Mouse (Mus musculus): ENCODE results near the gene Mcl1.
A peak's percentile ranks its signal among the peaks of the same experiment; 100 is the strongest.
"Not testable (repeated sequence)": the region's sequence is repeated elsewhere in the genome, so short reads cannot be mapped to it uniquely, and the experiment has no call there.

The Mcl1 gene

DNA sequence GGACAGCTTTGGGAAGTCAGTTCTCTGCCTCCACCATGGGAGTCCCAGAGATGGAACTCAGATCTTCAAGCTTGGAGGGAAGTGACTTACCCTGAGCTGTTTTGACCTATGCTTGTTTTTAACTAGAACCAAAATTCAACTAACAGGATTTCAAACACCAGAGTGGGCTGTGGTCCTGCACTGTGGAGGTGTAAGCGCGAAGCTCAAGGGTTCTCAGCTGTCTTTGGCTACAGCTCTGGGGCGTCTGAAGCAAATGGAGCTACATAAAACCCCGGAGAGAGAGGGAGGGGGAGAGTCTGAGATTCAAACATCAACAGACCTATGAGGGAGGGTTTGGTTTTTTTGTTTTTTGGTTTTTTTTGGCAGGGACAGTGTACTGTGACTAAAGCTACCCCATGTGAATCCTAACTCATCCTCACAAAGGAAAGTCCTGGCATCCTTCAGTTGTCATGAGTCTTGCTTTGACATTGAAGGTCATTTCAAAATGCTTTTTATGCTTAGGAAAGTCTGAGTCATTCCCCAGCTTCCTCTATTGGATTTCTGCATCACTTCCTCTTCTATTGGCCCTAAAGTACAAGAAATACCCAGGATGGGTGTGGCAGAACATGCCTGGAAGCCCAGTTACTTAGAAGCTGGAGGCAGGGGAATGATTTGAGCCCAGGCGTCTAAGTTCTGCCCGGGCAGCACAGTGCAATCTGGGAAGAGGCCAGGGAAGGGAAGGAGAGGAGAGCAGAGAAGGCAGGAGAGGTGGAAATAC is 8.1 kb upstream of the Mcl1 start:
- peak; percentile 65 for DNase-seq (ENCODE audit: low spot score)

DNA sequence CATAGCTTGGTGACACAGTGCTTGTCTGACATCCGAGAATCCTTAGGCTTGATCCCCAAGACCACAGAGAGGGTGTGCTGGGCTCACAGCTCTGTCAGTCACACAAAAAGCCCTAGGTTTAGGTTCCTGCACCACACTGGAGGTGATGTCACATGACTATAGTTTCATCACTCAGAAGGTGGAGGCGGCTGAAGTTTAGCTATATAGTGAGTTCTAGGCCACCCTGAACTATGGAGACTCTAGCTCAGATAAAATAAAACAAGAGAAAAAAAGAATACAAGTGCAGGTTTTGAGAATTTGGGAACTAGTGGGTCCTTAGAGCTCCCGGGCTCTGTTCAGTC is 7.6 kb upstream of the Mcl1 start:
- DNase-seq (ENCODE audit: low spot score): no peak

DNA sequence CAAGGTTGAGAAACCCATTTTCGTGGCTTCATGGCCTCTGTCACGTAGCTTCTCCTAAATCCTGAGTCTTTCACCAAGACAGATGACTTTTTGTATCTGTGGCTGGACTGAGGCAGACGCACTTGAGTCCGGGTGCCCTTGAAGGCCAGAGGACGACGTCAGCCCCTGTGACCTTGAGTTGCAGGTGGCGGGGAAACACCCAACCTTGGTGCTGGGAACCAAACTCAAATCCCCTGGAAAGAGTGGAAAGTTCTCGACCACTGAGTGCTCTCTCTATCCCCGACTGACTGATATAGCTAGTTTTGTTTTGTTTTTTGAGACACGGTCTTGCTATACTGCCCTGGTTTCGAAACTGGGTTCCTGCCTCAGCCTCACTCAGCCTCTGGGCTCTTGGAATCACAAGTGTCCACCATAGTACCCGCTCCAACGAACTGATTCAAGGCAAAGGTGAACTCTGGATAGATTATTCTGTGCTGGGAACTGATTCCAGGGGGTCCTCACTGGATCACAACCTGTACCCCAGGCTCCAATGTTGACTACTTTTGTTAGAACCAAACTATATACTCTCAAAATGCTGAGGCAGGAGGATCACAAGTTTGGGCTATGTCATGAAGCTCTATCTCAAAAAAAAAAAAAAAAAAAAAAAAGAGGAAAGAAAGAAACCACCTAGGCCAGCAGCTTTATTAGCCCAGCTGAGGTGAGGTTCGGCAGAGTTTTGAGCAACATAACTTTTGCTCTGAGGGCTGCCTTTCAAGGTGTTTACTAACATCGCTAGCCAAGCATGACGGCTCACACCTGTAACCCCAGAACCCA is 7.0 kb upstream of the Mcl1 start:
- DNase-seq (ENCODE audit: low spot score): no peak

DNA sequence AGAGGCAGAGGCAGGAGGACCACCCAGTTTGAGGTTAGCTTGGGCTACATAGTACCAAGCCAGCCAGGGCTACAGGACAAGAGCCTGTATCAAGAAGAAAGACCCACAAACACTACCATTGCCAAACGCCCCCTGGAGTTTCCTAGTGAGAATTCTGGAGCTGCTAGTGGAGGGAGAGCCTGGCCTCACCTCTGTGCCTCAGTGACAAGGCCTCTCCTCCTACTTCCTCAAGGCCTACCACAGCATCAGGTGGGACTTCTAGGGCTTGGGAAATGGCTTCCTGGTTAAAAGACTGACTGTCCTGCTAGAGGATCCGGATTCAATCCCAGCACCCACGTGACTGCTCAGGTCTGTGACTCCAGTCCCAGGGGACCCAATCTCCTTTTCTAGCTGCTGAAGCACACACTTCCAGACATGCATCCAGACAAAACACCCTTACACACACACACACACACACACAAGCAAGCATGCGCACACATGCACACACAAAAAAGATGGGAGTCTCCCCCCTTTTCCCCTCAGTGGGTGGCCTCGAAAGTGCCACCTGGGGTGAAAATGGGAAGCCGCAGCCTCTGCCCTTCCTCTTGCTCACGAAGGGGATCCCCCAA is 6.3 kb upstream of the Mcl1 start:
- no peak for DNase-seq (ENCODE audit: low spot score)

DNA sequence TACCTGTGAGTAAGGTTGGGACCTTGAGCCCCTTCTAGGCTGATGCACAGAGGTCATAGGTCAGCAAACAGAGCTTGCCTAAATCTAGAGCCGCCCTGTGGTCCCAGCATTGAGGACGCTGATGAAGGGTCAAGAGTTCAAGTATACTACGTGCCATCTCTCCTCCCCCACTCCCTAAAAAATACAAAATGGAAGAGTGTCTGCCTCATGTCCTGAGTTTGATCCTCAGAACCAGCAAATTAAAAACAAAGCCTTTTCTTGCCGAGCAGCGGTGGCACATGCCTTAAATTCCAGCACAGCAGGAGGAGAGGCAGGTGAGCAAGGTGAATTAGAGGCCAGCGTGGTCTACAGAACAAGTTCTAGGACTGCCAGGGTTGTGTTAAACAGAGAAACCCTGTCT is 5.7 kb upstream of the Mcl1 start:
- no peak for DNase-seq (ENCODE audit: low spot score)

DNA sequence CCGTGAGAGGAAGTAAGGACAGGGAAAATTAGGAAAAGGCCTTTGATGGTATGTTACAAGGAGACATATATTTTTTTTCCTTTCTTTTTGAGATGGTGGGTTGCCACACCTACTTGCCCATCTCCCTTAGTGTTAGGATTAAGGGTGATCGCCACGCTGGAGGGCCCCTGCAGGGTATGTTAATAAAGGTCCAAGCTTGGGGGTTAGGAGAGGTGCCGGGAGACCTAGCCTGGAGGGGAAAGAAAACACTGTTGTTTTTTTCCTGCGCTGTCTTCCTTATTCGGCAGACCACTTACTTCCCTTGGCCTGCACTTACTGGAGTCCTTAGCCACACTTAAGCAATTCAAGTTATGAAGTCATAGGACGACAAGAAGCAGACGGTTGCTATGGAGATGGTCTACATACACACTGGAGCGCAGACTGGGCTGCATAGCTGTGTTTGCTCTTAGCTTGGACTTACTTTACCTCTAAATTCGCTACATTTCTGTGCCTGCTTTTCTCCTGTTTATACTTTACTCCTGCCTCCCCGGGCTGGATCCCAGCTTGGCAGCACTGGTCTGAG is 5.0 kb upstream of the Mcl1 start:
- no peak for DNase-seq (ENCODE audit: low spot score)

DNA sequence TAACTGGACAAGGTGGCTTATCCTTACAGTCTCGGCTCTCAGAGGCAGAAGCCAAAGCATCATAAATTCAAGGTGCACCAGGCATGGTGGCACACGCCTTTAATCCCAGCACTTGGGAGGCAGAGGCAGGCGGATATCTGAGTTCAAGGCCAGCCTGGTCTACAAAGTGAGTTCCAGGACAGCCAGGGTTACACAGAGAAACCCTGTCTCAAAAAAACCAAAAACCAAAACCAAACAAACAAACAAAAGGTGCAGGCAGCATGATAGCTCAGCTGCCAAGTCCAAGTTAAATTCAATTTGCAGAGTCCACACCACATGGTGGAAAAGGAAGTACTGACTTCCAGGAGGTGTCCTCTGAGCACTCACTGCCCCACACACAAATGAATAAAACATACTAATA is 4.2 kb upstream of the Mcl1 start:
- not testable (repeated sequence) for DNase-seq (ENCODE audit: low spot score)

DNA sequence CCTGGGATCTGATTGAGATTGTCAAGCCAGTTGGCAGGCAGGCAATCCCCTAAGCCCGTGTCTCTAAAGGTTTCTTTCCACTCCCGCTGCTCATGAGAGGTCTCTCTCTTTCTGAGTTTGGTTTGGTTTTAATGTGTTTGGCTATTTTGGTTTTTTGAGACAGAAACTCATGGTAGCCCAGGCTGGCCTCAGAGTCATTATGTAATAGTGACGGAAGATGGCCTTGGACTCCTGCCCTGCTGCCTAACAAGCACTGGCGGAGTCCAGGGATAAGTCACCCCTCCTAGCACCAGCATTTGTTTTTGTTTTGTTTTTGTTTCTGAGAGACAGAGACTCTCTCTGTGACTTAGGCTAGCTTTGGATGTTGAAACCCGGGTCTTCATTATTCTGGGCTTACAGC is 3.2 kb upstream of the Mcl1 start:
- no peak for DNase-seq (ENCODE audit: low spot score)

DNA sequence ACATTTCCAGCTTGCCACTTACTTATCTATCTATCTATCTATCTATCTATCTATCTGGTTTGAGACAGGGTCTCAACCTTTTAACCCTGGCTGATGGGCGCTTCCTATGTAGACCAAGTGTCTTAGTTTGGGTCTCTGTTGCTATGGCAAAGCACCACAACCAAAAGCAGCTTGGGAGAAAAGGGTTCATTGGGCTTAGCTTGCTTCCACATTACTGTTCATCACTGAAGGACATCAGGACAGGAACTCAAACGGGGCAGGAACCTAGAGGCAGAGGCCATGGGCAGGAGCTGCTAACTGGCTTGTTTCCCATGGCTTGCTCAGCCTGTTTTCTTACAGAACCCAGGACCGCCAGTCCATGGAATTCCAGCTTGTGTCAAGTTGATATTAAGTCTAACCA is 1.5 kb upstream of the Mcl1 start:
- no peak for DNase-seq (ENCODE audit: low spot score)

DNA sequence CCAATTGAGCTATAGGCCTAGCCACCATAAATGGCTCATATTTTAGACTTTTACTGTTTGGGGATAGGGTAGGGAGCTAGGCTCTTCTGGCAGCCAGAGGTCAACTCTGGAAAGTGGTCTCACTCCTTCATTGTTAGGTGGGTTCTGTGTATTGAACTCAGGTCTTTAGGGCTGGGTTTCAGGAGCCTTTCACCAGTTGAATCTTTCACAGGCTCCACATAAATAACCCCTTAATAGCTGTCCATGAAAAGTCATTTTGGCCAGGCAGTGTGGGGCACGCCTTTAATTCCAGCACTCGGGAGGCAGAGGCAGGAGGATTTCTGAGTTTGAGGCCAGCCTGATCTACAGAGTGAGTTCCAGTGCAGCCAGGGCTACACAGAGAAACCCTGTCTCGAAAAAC is 877 bp upstream of the Mcl1 start:
- no peak for DNase-seq (ENCODE audit: low spot score)

DNA sequence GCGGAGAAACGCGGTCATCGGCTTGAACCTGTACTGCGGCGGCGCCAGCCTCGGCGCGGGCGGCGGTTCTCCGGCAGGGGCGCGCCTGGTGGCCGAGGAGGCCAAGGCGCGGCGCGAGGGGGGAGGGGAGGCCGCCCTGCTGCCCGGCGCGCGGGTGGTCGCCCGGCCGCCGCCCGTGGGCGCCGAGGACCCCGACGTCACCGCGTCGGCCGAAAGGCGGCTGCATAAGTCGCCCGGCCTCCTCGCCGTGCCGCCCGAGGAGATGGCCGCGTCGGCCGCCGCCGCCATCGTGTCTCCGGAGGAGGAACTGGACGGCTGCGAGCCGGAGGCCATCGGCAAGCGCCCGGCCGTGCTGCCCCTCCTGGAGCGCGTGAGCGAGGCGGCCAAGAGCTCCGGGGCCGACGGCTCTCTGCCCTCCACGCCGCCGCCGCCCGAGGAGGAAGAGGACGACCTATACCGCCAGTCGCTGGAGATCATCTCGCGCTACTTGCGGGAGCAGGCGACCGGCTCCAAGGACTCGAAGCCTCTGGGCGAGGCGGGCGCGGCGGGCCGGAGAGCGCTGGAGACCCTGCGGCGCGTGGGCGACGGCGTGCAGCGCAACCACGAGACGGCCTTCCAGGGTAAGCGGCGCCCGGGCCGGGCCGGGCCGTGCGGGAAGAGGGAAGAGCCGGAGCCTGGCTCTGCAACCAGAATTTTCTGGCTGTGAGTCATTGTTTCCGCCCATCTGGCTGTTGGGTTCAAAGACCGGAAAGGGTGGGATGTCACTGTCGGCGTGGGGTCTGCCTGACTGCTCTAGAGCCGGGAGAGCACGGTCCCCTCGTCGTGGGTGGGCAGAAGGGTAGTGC is 502 bp downstream of the Mcl1 start:
- peak; percentile 56 for DNase-seq (ENCODE audit: low spot score)

DNA sequence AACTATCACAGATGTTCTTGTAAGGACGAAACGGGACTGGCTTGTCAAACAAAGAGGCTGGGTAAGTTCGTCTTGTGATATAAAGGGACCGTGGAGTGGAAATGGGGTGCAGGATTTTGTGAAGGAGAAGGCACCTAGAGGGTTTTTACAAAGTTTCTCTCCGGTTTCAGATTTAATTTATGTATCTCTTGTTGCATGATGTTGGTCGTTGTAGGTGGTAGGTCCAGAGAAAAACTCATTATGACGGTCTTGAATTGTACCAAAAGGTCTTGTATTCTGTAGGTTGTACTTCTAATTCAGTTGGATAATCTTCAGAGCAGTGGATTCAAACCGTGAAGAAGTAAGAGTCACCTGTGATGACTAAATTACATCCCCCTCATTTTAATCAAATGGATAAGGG is 1.4 kb downstream of the Mcl1 start:
- no peak for DNase-seq (ENCODE audit: low spot score)

DNA sequence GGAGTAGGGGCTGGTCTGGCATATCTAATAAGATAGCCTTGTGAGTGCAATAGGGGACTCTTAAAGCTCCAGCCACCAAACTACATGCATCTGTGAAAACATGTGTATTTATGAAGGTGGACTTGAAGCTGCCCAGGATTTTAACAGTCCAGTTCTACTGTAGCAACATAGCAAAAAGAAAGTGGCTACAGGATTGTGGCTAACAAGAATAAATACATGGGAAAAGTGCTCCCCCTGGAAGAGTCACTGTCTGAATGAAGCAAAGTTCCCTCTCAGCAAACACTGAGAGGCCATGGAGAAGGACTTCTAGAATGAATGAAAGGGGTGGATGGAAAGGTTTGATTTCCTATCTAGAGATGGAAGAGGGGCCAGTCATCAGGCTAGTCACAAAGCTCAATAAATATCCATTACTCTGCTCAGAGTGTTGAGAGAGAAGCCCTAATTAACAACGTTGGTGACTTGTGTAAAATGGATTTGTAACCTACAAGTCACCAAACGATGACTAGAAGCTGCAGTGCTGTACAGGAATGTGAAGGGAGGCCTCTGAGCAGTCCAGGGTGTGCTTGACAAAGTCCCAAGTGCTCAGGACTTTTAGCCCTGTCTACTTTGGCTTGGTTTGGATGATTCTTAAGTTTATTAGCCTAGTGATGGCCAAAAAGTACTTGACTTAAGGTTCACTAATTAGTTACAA is 2.3 kb downstream of the Mcl1 start:
- peak; percentile 63 for DNase-seq (ENCODE audit: low spot score)

DNA sequence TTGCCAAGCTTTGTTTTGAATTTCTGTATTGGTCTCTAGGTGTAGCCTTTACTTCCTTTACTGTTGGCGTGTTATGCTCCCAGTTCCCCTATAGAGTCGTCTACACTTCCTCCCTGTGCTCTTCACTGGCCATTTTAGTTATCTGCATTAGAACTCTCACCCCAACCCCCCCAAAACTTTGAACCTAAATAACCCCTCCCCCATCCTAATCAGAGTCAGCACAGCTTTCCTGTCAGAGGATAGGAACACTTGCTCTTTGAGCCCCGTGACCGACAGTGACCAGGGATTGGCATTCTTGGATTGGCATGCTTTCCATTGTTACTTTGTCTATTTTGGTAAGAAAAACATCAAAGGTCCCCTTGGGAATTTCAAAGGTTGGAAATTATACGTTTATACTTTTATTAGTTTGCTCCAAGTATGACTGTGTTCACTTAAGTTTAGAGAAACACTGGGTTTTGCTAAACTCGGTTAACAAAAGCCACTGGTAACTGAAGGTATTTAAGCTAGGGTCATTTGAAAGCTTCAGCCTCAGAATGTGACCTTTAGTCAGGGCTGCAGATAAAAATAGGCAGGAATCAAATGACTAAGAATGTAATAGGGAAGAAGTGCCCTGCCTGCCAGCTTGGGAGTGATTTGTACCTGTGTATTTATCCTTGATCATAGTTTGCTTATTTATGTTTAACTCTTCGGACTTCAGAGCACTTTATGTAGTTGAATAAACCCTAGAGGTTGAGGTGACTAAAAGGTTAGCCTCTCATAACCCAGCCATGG is 3.5 kb downstream of the Mcl1 start:
- DNase-seq (ENCODE audit: low spot score): peak; percentile 65

DNA sequence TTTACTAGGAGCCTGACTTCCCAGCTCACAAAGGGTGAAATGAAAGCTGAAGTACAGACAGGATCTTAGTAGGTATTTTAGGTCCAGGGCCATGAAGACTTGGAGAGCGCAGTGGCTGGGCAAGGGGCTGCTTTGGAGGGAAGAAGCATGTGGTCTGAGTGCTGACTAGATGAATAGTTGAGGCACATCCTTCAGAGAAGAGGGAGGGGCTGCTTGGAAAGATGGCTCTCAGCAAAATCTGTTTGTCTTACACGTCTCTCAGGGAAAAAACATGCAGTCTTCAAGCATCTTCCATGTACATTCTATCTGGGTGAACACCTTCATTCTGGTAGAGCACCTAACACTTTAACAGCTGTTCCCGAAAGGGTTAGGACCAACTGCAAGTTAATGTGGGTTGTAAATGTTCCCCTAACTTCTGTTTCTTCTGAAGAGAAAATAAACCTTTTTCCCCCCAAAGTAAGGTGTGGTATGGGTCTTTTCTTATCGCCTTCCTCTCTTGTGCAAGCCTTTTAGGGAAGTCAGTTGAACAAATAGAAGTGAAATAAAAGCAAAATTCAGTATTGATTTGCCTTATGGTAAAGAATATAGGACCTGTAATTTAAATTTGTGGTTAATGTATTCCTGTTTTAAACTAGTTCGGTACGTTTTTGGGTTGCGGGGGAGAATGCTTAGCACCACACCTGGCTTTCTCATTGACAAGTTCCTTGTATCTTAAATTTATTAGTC is 4.3 kb downstream of the Mcl1 start:
- DNase-seq (ENCODE audit: low spot score): no peak

DNA sequence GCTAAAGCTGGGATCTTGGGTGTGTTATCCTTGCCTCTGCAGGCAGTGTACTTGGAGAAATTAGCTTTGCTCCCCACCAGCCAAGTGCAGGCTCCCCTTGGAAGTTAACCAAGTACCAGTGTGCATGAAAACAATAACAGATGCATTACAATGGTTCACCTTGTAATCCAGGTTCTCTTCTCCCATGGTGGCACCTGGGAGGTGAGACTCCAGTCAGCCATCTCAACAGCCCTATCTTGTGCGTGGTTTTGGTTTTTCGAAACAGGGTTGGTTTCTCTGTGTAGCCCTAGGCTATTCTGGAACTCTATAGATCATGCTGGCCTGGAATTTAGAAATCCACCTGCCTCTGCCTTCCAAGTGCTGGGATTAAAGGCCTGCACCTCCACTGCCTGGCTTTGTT is 4.9 kb downstream of the Mcl1 start:
- DNase-seq (ENCODE audit: low spot score): no peak

DNA sequence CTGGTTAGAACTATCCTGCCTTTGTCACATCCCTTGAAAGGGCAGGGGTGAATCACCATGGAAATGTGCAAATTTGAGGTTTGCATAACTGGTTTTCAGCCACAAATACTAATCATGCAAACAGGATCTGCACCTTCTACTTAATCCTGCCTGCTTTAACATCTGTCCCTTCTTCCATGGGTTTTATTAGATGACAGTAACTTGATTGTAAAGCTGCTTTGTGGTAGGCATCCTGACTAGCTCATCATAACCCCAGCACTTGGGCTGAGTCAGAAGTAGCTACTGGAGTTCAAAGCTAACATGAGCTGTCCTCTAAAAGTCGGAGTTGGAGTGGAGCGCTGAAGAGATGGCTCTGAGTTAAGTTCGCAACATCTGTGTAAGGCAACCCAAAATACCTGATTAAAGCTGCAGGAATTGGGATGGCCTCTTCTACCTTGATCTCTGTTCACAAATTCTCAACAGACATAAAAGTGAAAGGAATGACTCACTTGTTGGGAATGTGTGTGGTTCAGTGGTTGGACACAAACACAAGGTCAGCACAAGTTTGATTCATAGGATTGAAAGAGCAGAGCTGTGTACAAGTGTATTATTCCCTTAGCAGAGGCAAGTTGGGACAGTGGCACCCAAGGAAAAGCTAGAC is 5.5 kb downstream of the Mcl1 start:
- DNase-seq (ENCODE audit: low spot score): peak; percentile 49

DNA sequence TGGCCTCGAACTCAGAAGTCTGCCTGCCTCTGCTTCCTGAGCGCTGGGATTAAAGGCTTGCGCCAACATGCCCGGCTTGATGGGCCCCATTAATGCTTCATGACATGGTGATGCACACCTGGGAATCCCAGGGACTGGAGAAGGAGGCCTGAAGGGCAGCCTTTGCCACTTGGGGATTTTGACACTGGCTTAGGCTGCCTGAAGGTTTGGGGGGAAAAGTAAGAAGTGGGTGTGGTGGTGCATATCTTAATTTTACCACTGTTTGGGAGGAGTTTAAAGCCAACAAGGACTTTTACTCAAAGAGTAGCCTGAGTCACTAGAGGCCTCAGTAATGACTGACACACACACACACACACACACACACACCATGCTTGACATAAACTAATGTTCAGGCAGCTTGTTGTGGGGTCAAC is 6.4 kb downstream of the Mcl1 start:
- DNase-seq (ENCODE audit: low spot score): no peak

DNA sequence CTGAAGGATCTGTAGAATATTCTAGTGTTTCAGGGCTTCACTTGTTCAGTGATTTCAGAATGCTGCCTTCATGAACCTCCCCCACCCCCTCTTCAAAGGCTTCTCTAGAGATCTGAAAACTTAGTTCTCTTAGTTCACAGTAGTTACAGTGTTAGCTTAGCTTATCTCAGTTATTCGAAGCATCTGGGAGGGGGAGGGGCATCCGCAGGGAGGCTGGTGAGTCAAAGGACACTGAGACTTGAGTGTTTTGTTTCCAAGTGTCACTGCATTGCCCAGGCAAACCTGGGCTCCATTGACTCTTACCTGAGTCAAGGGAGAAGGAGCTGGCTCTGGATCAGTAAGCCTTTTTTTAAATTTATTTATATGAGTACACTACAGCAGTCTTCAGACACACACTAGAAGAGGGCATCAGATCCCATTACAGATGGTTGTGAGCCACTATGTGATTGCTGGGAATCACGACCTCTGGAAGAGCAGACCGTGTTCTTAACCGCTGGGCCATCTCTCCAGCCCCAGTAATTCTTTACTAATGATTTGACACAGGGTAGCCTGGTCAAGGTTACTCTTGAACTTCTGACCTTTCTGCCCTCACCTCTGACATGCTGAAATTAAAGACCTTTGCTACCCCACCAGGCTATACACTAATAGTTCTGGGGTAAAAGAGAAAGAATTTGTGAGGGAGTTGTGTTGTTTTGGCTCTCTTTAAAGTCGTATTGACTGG is 7.7 kb downstream of the Mcl1 start:
- peak; percentile 62 for DNase-seq (ENCODE audit: low spot score)

Data from adipocyte (in vitro differentiated cells).